In the genomic region with DNA sequence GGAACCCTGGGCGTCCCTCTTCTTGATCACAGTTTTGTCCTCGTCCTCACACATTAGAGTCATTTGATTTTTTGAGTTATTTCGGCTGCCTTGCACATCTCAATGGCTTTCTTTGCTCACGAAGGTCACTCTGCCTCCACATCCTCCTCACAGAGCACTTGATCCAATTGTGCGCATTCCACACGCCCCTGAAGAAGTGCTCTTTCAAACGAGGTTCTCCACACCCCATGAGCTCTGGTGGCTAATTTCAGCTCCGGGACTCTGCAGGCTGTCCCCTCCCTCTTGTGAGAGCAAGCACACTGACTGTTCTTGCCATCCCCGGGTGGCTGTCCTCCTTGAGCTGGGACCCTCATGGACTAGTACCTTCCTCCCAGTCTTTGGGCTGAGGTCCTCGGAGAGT, we compare ENCODE assay signal across 22 mouse cellular contexts. TPM values are rescaled to one million over a fixed set of nuclear protein-coding genes. Genes with fewer than 3 reads are reported as not detected.
DNase-seq lines count a peak whose midpoint lies in the region; ATAC-seq and TF ChIP-seq lines count a peak whose summit lies in the region.
"Had no signal": no experiment of that assay in that cellular context is flagged by ENCODE, and none has a peak within 500 bp of the region (broad histone marks: within the 10 kb centered on the region; RNA-seq: fewer than 3 reads in every experiment).

No protein-coding gene starts in this region.

- no peak for ATAC-seq in forebrain, embryonic 15.5 days (replicated peaks)
- no peak for ATAC-seq in hindbrain, embryonic 11.5 days (ENCODE audit: low FRiP score)
- no peak for ATAC-seq in hindbrain, embryonic 16.5 days
- peak; percentile 75 for ATAC-seq in lung, embryonic 16.5 days (ENCODE audit: low read depth)
- peak; percentile 12; the same call in 1 of the 2 replicates for ATAC-seq in hindbrain, postnatal 0 days
- ATAC-seq: CD4-positive, CD25-positive, alpha-beta regulatory T cell, adult 4 months; intestine, embryonic 15.5 days; liver, postnatal 0 days had no signal

- H3K9ac ChIP-seq in forebrain, embryonic 15.5 days (replicated peaks): no peak overlapping the region
- H3K9ac ChIP-seq in hindbrain, embryonic 11.5 days (ENCODE audit: low read depth, low read length): 0 out of 2 replicates have a peak overlapping the region, but pooled peaks have one; percentile 8
- no peak overlapping the region for H3K9ac ChIP-seq in hindbrain, embryonic 16.5 days (ENCODE audit: low read depth, low read length)
- no peak overlapping the region for H3K9ac ChIP-seq in lung, embryonic 16.5 days (ENCODE audit: low read length)
- no peak overlapping the region for H3K9ac ChIP-seq in hindbrain, postnatal 0 days (replicated peaks; ENCODE audit: low read length)
- H3K9ac ChIP-seq: embryonic facial prominence, embryonic 15.5 days; intestine, embryonic 15.5 days; liver, postnatal 0 days had no signal

- H3K9me3 ChIP-seq in forebrain, embryonic 10.5 days: no peaks in the 10 kb centered on the region
- no peaks in the 10 kb centered on the region for H3K9me3 ChIP-seq in forebrain, embryonic 15.5 days
- no peaks in the 10 kb centered on the region for H3K9me3 ChIP-seq in hindbrain, embryonic 11.5 days (ENCODE audit: control insufficient read depth, low read length)
- no peaks in the 10 kb centered on the region for H3K9me3 ChIP-seq in hindbrain, embryonic 16.5 days (ENCODE audit: control insufficient read depth, low read length)
- H3K9me3 ChIP-seq in lung, embryonic 16.5 days (ENCODE audit: control insufficient read depth, low read length): no peaks in the 10 kb centered on the region
- no peaks in the 10 kb centered on the region for H3K9me3 ChIP-seq in hindbrain, postnatal 0 days (ENCODE audit: low read length)
- H3K9me3 ChIP-seq: embryonic facial prominence, embryonic 15.5 days; G1E; intestine, embryonic 15.5 days; megakaryocyte, embryonic 14.5 days had no signal

- H3K36me3 ChIP-seq in forebrain, embryonic 10.5 days (replicated peaks): no peaks in the 10 kb centered on the region
- H3K36me3 ChIP-seq in forebrain, embryonic 15.5 days: no peaks in the 10 kb centered on the region
- no peaks in the 10 kb centered on the region for H3K36me3 ChIP-seq in hindbrain, embryonic 11.5 days (ENCODE audit: control insufficient read depth, insufficient read depth, low read length)
- no peaks in the 10 kb centered on the region for H3K36me3 ChIP-seq in hindbrain, embryonic 16.5 days (ENCODE audit: control insufficient read depth, insufficient read depth, low read length)
- H3K36me3 ChIP-seq in lung, embryonic 16.5 days (ENCODE audit: control insufficient read depth, insufficient read depth, low read length): no peaks in the 10 kb centered on the region
- no peaks in the 10 kb centered on the region for H3K36me3 ChIP-seq in hindbrain, postnatal 0 days (ENCODE audit: insufficient read depth, low read length)
- H3K36me3 ChIP-seq: embryonic facial prominence, embryonic 15.5 days; G1E; intestine, embryonic 15.5 days had no signal

- TF ChIP-seq CTCF in hindbrain, postnatal 0 days (IDR thresholded peaks at IDR 0.05; ENCODE audit: low read depth): no peak

- WGBS in forebrain, embryonic 10.5 days: 60% methylated on average over 10 of the region's 10 CpGs
- 47% methylated on average over 10 of the region's 10 CpGs for WGBS in forebrain, embryonic 15.5 days
- 66% methylated on average over 10 of the region's 10 CpGs for WGBS in hindbrain, embryonic 11.5 days
- WGBS in hindbrain, embryonic 16.5 days: 58% methylated on average over 10 of the region's 10 CpGs
- 41% methylated on average over 10 of the region's 10 CpGs for WGBS in lung, embryonic 16.5 days
- 53% methylated on average over 10 of the region's 10 CpGs for WGBS in hindbrain, postnatal 0 days

- peaks cover 27% of the 10 kb centered on the region; the same call in 1 of the 2 replicates for H3K27me3 ChIP-seq in forebrain, embryonic 10.5 days (ENCODE audit: poor library complexity, severe bottlenecking)
- H3K27me3 ChIP-seq in forebrain, embryonic 15.5 days: no peaks in the 10 kb centered on the region
- no peaks in the 10 kb centered on the region for H3K27me3 ChIP-seq in hindbrain, embryonic 11.5 days (ENCODE audit: control insufficient read depth, insufficient read depth, low read length)
- H3K27me3 ChIP-seq in hindbrain, embryonic 16.5 days (replicated peaks; ENCODE audit: control insufficient read depth, insufficient read depth, low read length): no peaks in the 10 kb centered on the region
- no peaks in the 10 kb centered on the region for H3K27me3 ChIP-seq in lung, embryonic 16.5 days (ENCODE audit: control insufficient read depth, insufficient read depth, low read depth, low read length)
- no peaks in the 10 kb centered on the region for H3K27me3 ChIP-seq in hindbrain, postnatal 0 days (ENCODE audit: insufficient read depth, low read length)
- H3K27me3 ChIP-seq: embryonic facial prominence, embryonic 15.5 days; intestine, embryonic 15.5 days had no signal

- H3K27ac ChIP-seq in forebrain, embryonic 10.5 days: peak overlapping the region; percentile 65
- H3K27ac ChIP-seq in forebrain, embryonic 15.5 days (replicated peaks): no peak overlapping the region
- H3K27ac ChIP-seq in hindbrain, embryonic 11.5 days (ENCODE audit: low read depth, low read length): no peak overlapping the region
- H3K27ac ChIP-seq in hindbrain, embryonic 16.5 days (ENCODE audit: low read depth, low read length): no peak overlapping the region
- H3K27ac ChIP-seq in lung, embryonic 16.5 days (ENCODE audit: low read length): no peak overlapping the region
- H3K27ac ChIP-seq in hindbrain, postnatal 0 days: no peak overlapping the region
- H3K27ac ChIP-seq: embryonic facial prominence, embryonic 15.5 days; intestine, embryonic 15.5 days had no signal

- no peak overlapping the region for H3K4me2 ChIP-seq in forebrain, embryonic 15.5 days (replicated peaks)
- no peak overlapping the region for H3K4me2 ChIP-seq in hindbrain, embryonic 11.5 days (replicated peaks; ENCODE audit: low read depth, low read length)
- H3K4me2 ChIP-seq in hindbrain, embryonic 16.5 days (ENCODE audit: low read length): no peak overlapping the region
- H3K4me2 ChIP-seq in lung, embryonic 16.5 days (ENCODE audit: low read depth, low read length): no peak overlapping the region
- no peak overlapping the region for H3K4me2 ChIP-seq in hindbrain, postnatal 0 days (ENCODE audit: low read depth, low read length)
- H3K4me2 ChIP-seq: embryonic facial prominence, embryonic 15.5 days; heart, embryonic 11.5 days; intestine, embryonic 15.5 days had no signal

- H3K4me1 ChIP-seq in forebrain, embryonic 10.5 days: peaks cover 31% of the 10 kb centered on the region
- peaks cover 13% of the 10 kb centered on the region for H3K4me1 ChIP-seq in forebrain, embryonic 15.5 days
- peaks cover 9% of the 10 kb centered on the region for H3K4me1 ChIP-seq in hindbrain, embryonic 11.5 days (replicated peaks; ENCODE audit: control insufficient read depth, insufficient read depth, low read length)
- peaks cover 8% of the 10 kb centered on the region for H3K4me1 ChIP-seq in hindbrain, embryonic 16.5 days (ENCODE audit: control insufficient read depth, insufficient read depth, low read depth, low read length)
- H3K4me1 ChIP-seq in lung, embryonic 16.5 days (replicated peaks; ENCODE audit: control insufficient read depth, insufficient read depth, low read length): peaks cover 7% of the 10 kb centered on the region
- 0 out of 2 replicates have a peak, but pooled peaks cover 12% of the 10 kb centered on the region for H3K4me1 ChIP-seq in hindbrain, postnatal 0 days (ENCODE audit: insufficient read depth, low read length)
- H3K4me1 ChIP-seq: megakaryocyte, embryonic 14.5 days had no signal

- no peak for DNase-seq in forebrain, embryonic 10.5 days (ENCODE audit: extremely low spot score, low spot score)
- no peak for DNase-seq in hindbrain, embryonic 11.5 days (ENCODE audit: low spot score)
- no peak for DNase-seq in lung, postnatal 36 days
- no peak for DNase-seq in hindbrain, postnatal 0 days (ENCODE audit: low spot score)
- no peak for DNase-seq in retina, postnatal 1 day
- DNase-seq: cerebellum, adult 9-11 months; gastrocnemius, postnatal 10 days; heart, postnatal 36 days; kidney, postnatal 36 days; liver; liver, postnatal 0 days had no signal

- H3K4me3 ChIP-seq in forebrain, embryonic 10.5 days: no peak overlapping the region
- no peak overlapping the region for H3K4me3 ChIP-seq in forebrain, embryonic 15.5 days
- H3K4me3 ChIP-seq in hindbrain, embryonic 11.5 days (ENCODE audit: low read depth, low read length): no peak overlapping the region
- H3K4me3 ChIP-seq in hindbrain, embryonic 16.5 days (ENCODE audit: low read length): no peak overlapping the region
- H3K4me3 ChIP-seq in lung, embryonic 16.5 days (ENCODE audit: low read length): no peak overlapping the region
- H3K4me3 ChIP-seq in hindbrain, postnatal 0 days (ENCODE audit: low read length): no peak overlapping the region
- H3K4me3 ChIP-seq: embryonic facial prominence, embryonic 15.5 days; intestine, embryonic 15.5 days; megakaryocyte, embryonic 14.5 days had no signal

RNA-seq across cellular contexts. Expression of a gene that starts 38.7 kb away (rescaled TPM):
- not detected in 2 replicates for polyA plus RNA-seq in forebrain, embryonic 10.5 days (2016; fragmentation: Nextera tagmentation; extraction: Ambion mirVana)
- polyA plus RNA-seq in forebrain, embryonic 15.5 days (2015; fragmentation: Nextera tagmentation; extraction: Ambion mirVana): 0.06 TPM in 1 of 2 replicates, not detected in the other
- polyA plus RNA-seq in hindbrain, embryonic 11.5 days (2014; fragmentation: Nextera tagmentation; extraction: Ambion mirVana): not detected in 2 replicates
- polyA plus RNA-seq in hindbrain, embryonic 16.5 days (2015; fragmentation: Nextera tagmentation; extraction: Ambion mirVana): 0.07 TPM in 1 of 2 replicates, not detected in the other
- 2.6 and 4.1 TPM in 2 replicates for polyA plus RNA-seq in lung, embryonic 16.5 days (2015; fragmentation: Nextera tagmentation; extraction: Ambion mirVana)
- not detected in 2 replicates for total RNA-seq in hindbrain, postnatal 0 days (2014; rRNA removed)
- polyA plus RNA-seq in hindbrain, postnatal 0 days (2015; fragmentation: Nextera tagmentation; extraction: Ambion mirVana): not detected in 2 replicates
- total RNA-seq: heart, postnatal 36 days; layer of hippocampus, postnatal 10 days; left cerebral cortex, postnatal 10 days had no signal
- polyA plus RNA-seq: G1E had no signal

Comparison
In these comparisons a context has a peak if more than half of its experiments do, and no peak if none do; other contexts are left out.
1. ATAC-seq: peak in lung, embryonic 16.5 days (single experiment) and hindbrain, postnatal 0 days (single experiment); none in forebrain, embryonic 15.5 days (single experiment), hindbrain, embryonic 11.5 days (single experiment) and hindbrain, embryonic 16.5 days (single experiment).